Mouse (Mus musculus) CH12.LX (cell line): Measurements from ENCODE around the gene Nfatc2. TPM values are rescaled to one million over a fixed set of nuclear protein-coding genes. Genes with fewer than 3 reads are reported as not detected.

Experiments
- DNase-seq: peaks from one replicate; pipeline ENCODE4 v3.0.0-alpha.2; 2013; ENCODE audit errors: extremely low read depth
- H3K27ac ChIP-seq: 2 replicates; pipeline ENCODE4 v1.5.1; 2012; ENCODE audit warnings: low read depth, mild to moderate bottlenecking, control low read depth, moderate library complexity; ENCODE audit not compliant: insufficient read depth
- H3K27me3 ChIP-seq: replicated peaks from 2 replicates; pipeline ENCODE3; 2012; ENCODE audit warnings: inconsistent platforms
- H3K36me3 ChIP-seq, 2 experiments: replicated peaks in 1 of 2; 2 replicates each; pipeline versions ENCODE3 to v1.6.1; 2012; ENCODE audit warnings: inconsistent platforms in 1 of 2, low read length in 1 of 2, mild to moderate bottlenecking in 1 of 2, mixed read lengths in 1 of 2, moderate library complexity in 1 of 2; ENCODE audit not compliant: control insufficient read depth in 1 of 2, insufficient read depth in 1 of 2
- H3K4me1 ChIP-seq, 2 experiments: 2 replicates each; pipeline ENCODE4 v1.6.1; 2012; ENCODE audit warnings: inconsistent platforms in 1 of 2, moderate library complexity in 1 of 2; ENCODE audit not compliant: insufficient read depth in 2 of 2, control insufficient read depth in 1 of 2
- H3K4me2 ChIP-seq: 2 replicates; pipeline ENCODE4 v1.6.1; 2012; ENCODE audit warnings: low read depth, mild to moderate bottlenecking, control low read depth; ENCODE audit not compliant: poor library complexity, insufficient read depth, severe bottlenecking
- H3K4me3 ChIP-seq, 3 experiments: fragments of 150-350 bp in 1 of 3; sonication (generic) in 1 of 3; replicated peaks in 1 of 3; 2 replicates each; pipeline versions ENCODE3 to v1.5.1; 2011 to 2012; ENCODE audit warnings: low read depth in 2 of 3, low read length in 2 of 3, mild to moderate bottlenecking in 2 of 3, moderate library complexity in 2 of 3, control low read depth in 1 of 3, improper control_type of control experiment in 1 of 3, inconsistent platforms in 1 of 3, mixed read lengths in 1 of 3; ENCODE audit not compliant: poor library complexity in 1 of 3
- H3K79me2 ChIP-seq: replicated peaks from 2 replicates; pipeline ENCODE4 v1.6.1; 2012; ENCODE audit warnings: mild to moderate bottlenecking, moderate library complexity; ENCODE audit not compliant: control insufficient read depth, poor library complexity, insufficient read depth, severe bottlenecking; ENCODE audit errors: extremely low read depth
- H3K9ac ChIP-seq: 2 replicates; pipeline ENCODE4 v1.6.1; 2012; ENCODE audit warnings: low read depth, mild to moderate bottlenecking, control low read depth, moderate library complexity; ENCODE audit not compliant: insufficient read depth
- H3K9me3 ChIP-seq: replicated peaks from 2 replicates; pipeline ENCODE3; 2012; ENCODE audit warnings: low read length, inconsistent platforms, mixed read lengths
- BHLHE40 ChIP-seq: IDR thresholded peaks from 2 replicates; pipeline ENCODE4 v1.6.1; 2011; ENCODE audit warnings: mild to moderate bottlenecking, low read depth, low read length, improper control_type of control experiment
- CHD1 ChIP-seq: IDR thresholded peaks from 2 replicates; pipeline ENCODE4 v1.6.1; 2012; ENCODE audit warnings: low read depth, low read length, improper control_type of control experiment, inconsistent platforms
- CHD2 ChIP-seq: IDR thresholded peaks from 2 replicates; pipeline ENCODE4 v1.6.1; 2011; ENCODE audit warnings: low read length, improper control_type of control experiment
- CTCF ChIP-seq, 2 experiments: IDR thresholded peaks in 1 of 2; conservative IDR thresholded peaks in 1 of 2; 2 replicates each; pipeline ENCODE4 v1.5.1; 2011 to 2012; ENCODE audit warnings: low read depth in 2 of 2, low read length in 2 of 2, improper control_type of control experiment in 1 of 2, inconsistent platforms in 1 of 2, mild to moderate bottlenecking in 1 of 2, moderate library complexity in 1 of 2
- E2F4 ChIP-seq: IDR thresholded peaks from 2 replicates; pipeline ENCODE4 v1.6.1; 2011; ENCODE audit warnings: low read depth, low read length, improper control_type of control experiment; ENCODE audit not compliant: insufficient replicate concordance
- EP300 ChIP-seq: IDR thresholded peaks from 2 replicates; pipeline ENCODE4 v1.6.1; 2011; ENCODE audit warnings: low read length, improper control_type of control experiment
- GABPA ChIP-seq: IDR thresholded peaks from 2 replicates; pipeline ENCODE4 v1.6.1; 2012; ENCODE audit warnings: low read depth, low read length, improper control_type of control experiment, inconsistent platforms; ENCODE audit not compliant: insufficient replicate concordance
- HCFC1 ChIP-seq: IDR thresholded peaks from 2 replicates; pipeline ENCODE4 v1.6.1; 2012; ENCODE audit warnings: low read depth, mild to moderate bottlenecking, inconsistent platforms, low read length, improper control_type of control experiment
- IRF4 ChIP-seq: IDR thresholded peaks from 2 replicates; pipeline ENCODE4 v1.6.1; 2014; ENCODE audit warnings: low read depth, mild to moderate bottlenecking, inconsistent platforms, low read length, improper control_type of control experiment
- JUN ChIP-seq: IDR thresholded peaks from 2 replicates; pipeline ENCODE4 v1.6.1; 2011; ENCODE audit warnings: low read depth, mild to moderate bottlenecking, low read length, improper control_type of control experiment, moderate library complexity; ENCODE audit not compliant: insufficient read depth
- JUND ChIP-seq: conservative IDR thresholded peaks from 2 replicates; pipeline ENCODE4 v1.6.1; 2011; ENCODE audit warnings: low read depth, low read length, improper control_type of control experiment
- MAFK ChIP-seq: IDR thresholded peaks from 2 replicates; pipeline ENCODE4 v1.6.1; 2011; ENCODE audit warnings: low read length, improper control_type of control experiment; ENCODE audit not compliant: insufficient replicate concordance
- MEF2A ChIP-seq: IDR thresholded peaks from 2 replicates; pipeline ENCODE4 v1.6.1; 2014; ENCODE audit warnings: low read depth, mild to moderate bottlenecking, inconsistent platforms, low read length, improper control_type of control experiment, borderline replicate concordance
- MYC ChIP-seq: IDR thresholded peaks from 2 replicates; pipeline ENCODE4 v1.6.1; 2011; ENCODE audit warnings: low read depth, mild to moderate bottlenecking, improper control_type of control experiment, low read length
- PAX5 ChIP-seq: IDR thresholded peaks from 2 replicates; pipeline ENCODE4 v1.6.1; 2012; ENCODE audit warnings: low read length, inconsistent platforms, mixed read lengths
- POLR2A ChIP-seq: IDR thresholded peaks from 2 replicates; pipeline ENCODE4 v1.6.1; 2011; ENCODE audit warnings: low read depth, mild to moderate bottlenecking, improper control_type of control experiment, low read length
- POLR2AphosphoS2 ChIP-seq: IDR thresholded peaks from 2 replicates; pipeline ENCODE4 v1.6.1; 2011; ENCODE audit warnings: low read depth, low read length, improper control_type of control experiment
- RAD21 ChIP-seq: IDR thresholded peaks from 2 replicates; pipeline ENCODE4 v1.6.1; 2011; ENCODE audit warnings: low read depth, mild to moderate bottlenecking, low read length, improper control_type of control experiment, moderate library complexity
- RCOR1 ChIP-seq: conservative IDR thresholded peaks from 2 replicates; pipeline ENCODE4 v1.6.1; 2012; ENCODE audit warnings: low read depth, mild to moderate bottlenecking, inconsistent platforms, low read length, improper control_type of control experiment
- SIN3A ChIP-seq: IDR thresholded peaks from 2 replicates; pipeline ENCODE4 v1.6.1; 2012; ENCODE audit warnings: low read length, improper control_type of control experiment, inconsistent platforms
- TBP ChIP-seq: conservative IDR thresholded peaks from 2 replicates; pipeline ENCODE4 v1.6.1; 2011; ENCODE audit warnings: low read depth, low read length, improper control_type of control experiment
- TCF12 ChIP-seq: IDR thresholded peaks from 2 replicates; pipeline ENCODE4 v1.6.1; 2014; ENCODE audit warnings: low read depth, mild to moderate bottlenecking, inconsistent platforms, low read length, improper control_type of control experiment
- USF1 ChIP-seq: IDR thresholded peaks from 2 replicates; pipeline ENCODE4 v1.6.1; 2014; ENCODE audit warnings: low read depth, mild to moderate bottlenecking, inconsistent platforms, low read length, improper control_type of control experiment
- ZC3H11A ChIP-seq: IDR thresholded peaks from 2 replicates; pipeline ENCODE4 v1.6.1; 2012; ENCODE audit warnings: low read depth, mild to moderate bottlenecking, inconsistent platforms, low read length, improper control_type of control experiment
- ZMIZ1 ChIP-seq: IDR thresholded peaks from 2 replicates; pipeline ENCODE4 v1.6.1; 2012; ENCODE audit warnings: low read depth, mild to moderate bottlenecking, inconsistent platforms, low read length, improper control_type of control experiment
- ZNF384 ChIP-seq: IDR thresholded peaks from 2 replicates; pipeline ENCODE4 v1.6.1; 2012; ENCODE audit warnings: low read depth, low read length, improper control_type of control experiment, inconsistent platforms
- dilution Hi-C: fragments of 300-500 bp; cut with MboI; formaldehyde crosslinking; loops from 2 replicates; pipeline ENCODE4 v1.14.3; 2020; ENCODE audit warnings: low sequenced_read_pairs; ENCODE audit not compliant: extremely low pct_unique_long_range_greater_than_20kb, extremely low pct_ligation_motif_present
- in situ Hi-C: fragments of 300-500 bp; cut with MboI; formaldehyde crosslinking; loops from 3 replicates; pipeline ENCODE4 v1.14.3; 2019; ENCODE audit warnings: low sequenced_read_pairs, low pct_ligation_motif_present, low pct_unique_long_range_greater_than_20kb, mixed read lengths
- polyA plus RNA-seq: library from polyadenylated mRNA; unstranded; fragments of >175 nt; gene quantifications from 2 replicates; pipeline ENCODE4 v1.2.1, GENCODE M21; 2012; ENCODE audit warnings: low read depth; ENCODE audit not compliant: insufficient read length
- total RNA-seq, 2 experiments: library from RNA; depleted of rRNA; stranded (reverse); fragments of 300-350 nt in 1 of 2; fragments of >200 nt in 1 of 2; gene quantifications; 2 replicates each; pipeline ENCODE4 v1.2.3; 2012 to 2014

Gene Nfatc2
- total and polyA plus RNA-seq, 3 experiments, result 1.8 to 4.8 (median 3.6) TPM

- TF ChIP-seq ZMIZ1 (no peak), MAFK (no peak), ZNF384 (no peak), MEF2A (no peak), E2F4 (no peak), POLR2AphosphoS2 (no peak), HCFC1 (no peak), BHLHE40 (no peak), GABPA (no peak), IRF4 (no peak), USF1 (no peak), CHD2 (no peak), TBP (no peak), RAD21 (no peak), TCF12 (no peak), PAX5 (no peak)
- TF ChIP-seq, all 38 proteins: peak for 0
- no peak for DNase-seq
- Histone ChIP-seq H3K9me3 (peaks cover 4% of the 10 kb centered on the region), H3K4me2 (no peak overlapping the region), H3K4me3 (no peak overlapping the region), H3K27ac (no peak overlapping the region), H3K9ac (no peak overlapping the region), H3K4me1 (peaks cover 0 to 36% of the 10 kb centered on the region in 2 experiments; a peak in 2 of 4 replicates), H3K79me2 (no peaks in the 10 kb centered on the region), H3K36me3 (peaks cover 10 to 78% of the 10 kb centered on the region in 2 experiments), H3K27me3 (no peaks in the 10 kb centered on the region)
- dilution Hi-C loops, result no loop called here
- in situ Hi-C loops, result no loop called here
These were observed 111.5 kb downstream of the Nfatc2 start for GRCm38 (mm10) chr2:168489953-168490352.

GRCm38 (mm10) chr2:168488158-168488925 is 113.1 kb downstream of the Nfatc2 start:
- peaks cover 0 to 36% of the 10 kb centered on the region in 2 experiments; a peak in 2 of 4 replicates for H3K4me1 ChIP-seq
- H3K27ac ChIP-seq, result no peak overlapping the region
- H3K4me3 ChIP-seq, result no peak overlapping the region
- H3K4me2 ChIP-seq, result no peak overlapping the region
- no peak for DNase-seq
- in situ Hi-C loops (no loop called here), dilution Hi-C loops (no loop called here)
- H3K27me3 ChIP-seq, result no peaks in the 10 kb centered on the region
- peaks cover 4 to 83% of the 10 kb centered on the region in 2 experiments for H3K36me3 ChIP-seq
- H3K79me2 ChIP-seq, result no peaks in the 10 kb centered on the region
- H3K9ac ChIP-seq, result no peak overlapping the region
- peaks cover under 1% of the 10 kb centered on the region for H3K9me3 ChIP-seq
- TF ChIP-seq JUND (no peak), HCFC1 (no peak), JUN (no peak), RAD21 (no peak), CHD2 (no peak), CHD1 (no peak), ZC3H11A (no peak), MAFK (no peak), EP300 (no peak), MYC (no peak), RCOR1 (no peak), CTCF (conservative IDR thresholded peaks at IDR 0.05 in 1 of 2, IDR thresholded peaks at IDR 0.05 in 1 of 2; ENCODE audit: low read depth in 2 of 2, low read length in 2 of 2) (no peak), E2F4 (no peak), SIN3A (no peak), POLR2A (no peak), TCF12 (no peak)
